Mouse (Mus musculus): ENCODE results near the gene Lrrn4cl. TPM values are rescaled to one million over a fixed set of nuclear protein-coding genes. Genes with fewer than 3 reads are reported as not detected.

Gene Lrrn4cl
- polyA plus RNA-seq, 1 experiment, result 1.5 TPM

DNA sequence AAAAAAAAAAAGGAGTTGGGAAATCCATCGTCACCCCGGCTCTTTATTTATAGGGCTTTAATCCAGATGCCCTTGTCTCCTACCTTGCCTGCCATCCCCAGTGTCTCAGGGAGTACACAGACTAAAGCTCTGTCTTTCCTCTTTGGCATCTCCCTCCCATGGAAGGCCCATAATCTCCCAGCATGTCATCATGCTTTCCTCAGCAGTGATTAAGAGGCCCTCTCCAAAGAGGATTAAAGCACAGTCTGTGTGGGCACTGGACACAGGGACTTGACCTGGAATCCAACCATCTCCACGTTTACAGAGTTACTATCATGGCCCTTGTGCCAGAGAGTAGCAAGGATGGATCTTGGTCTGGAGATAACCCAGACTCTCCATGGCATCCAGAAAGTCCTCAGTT lies 33.0 kb downstream of the Lrrn4cl start, which contains the start of the genes Lbhd1 and Gm49403:
Gene Lbhd1 (plus strand): TSS at position 117 of the 400 bp plus-strand sequence.
Gene Gm49403 (plus strand): TSS at position 315 of the 400 bp plus-strand sequence.
- H3K27ac ChIP-seq (ENCODE audit: insufficient read depth, low read depth, low read length), result no peak within 1 kb of the TSS
- no peaks in the 10 kb centered on the region for H3K27me3 ChIP-seq (replicated peaks; ENCODE audit: control insufficient read depth, insufficient read depth, low read length)
- H3K4me3 ChIP-seq (ENCODE audit: insufficient read depth, low read depth, low read length), result no peak within 1 kb of the TSS
- no peaks in the 10 kb centered on the region for H3K36me3 ChIP-seq (ENCODE audit: control insufficient read depth, insufficient read depth, low read length)
- WGBS, result 80% methylated on average over 3 of the region's 3 CpGs
- DNase-seq, result no peak
- no peak for TF ChIP-seq CTCF (conservative IDR thresholded peaks at IDR 0.05; ENCODE audit: insufficient read depth, insufficient read length, low read depth, low read length)
- no peak for TF ChIP-seq POLR2A (IDR thresholded peaks at IDR 0.05; ENCODE audit: low read depth, low read length)
- H3K4me1 ChIP-seq (ENCODE audit: control insufficient read depth, insufficient read depth, low read length), result peaks cover 4% of the 10 kb centered on the region

- no peaks in the 10 kb centered on the region for H3K27me3 ChIP-seq (replicated peaks; ENCODE audit: control insufficient read depth, insufficient read depth, low read length)
- H3K4me3 ChIP-seq (ENCODE audit: insufficient read depth, low read depth, low read length), result no peak overlapping the region
- H3K36me3 ChIP-seq (ENCODE audit: control insufficient read depth, insufficient read depth, low read length), result peaks cover 3% of the 10 kb centered on the region; the same call in 1 of the 2 replicates
- peaks cover 4% of the 10 kb centered on the region; the same call in 1 of the 2 replicates for H3K4me1 ChIP-seq (ENCODE audit: control insufficient read depth, insufficient read depth, low read length)
- no peak for DNase-seq
- no peak for TF ChIP-seq CTCF (conservative IDR thresholded peaks at IDR 0.05; ENCODE audit: insufficient read depth, insufficient read length, low read depth, low read length)
- H3K27ac ChIP-seq (ENCODE audit: insufficient read depth, low read depth, low read length), result no peak overlapping the region
- WGBS, result 52% methylated on average over 1 of the region's 1 CpGs
Observed at GRCm38 (mm10) chr19:8886916-8887584, 36.5 kb downstream of the Lrrn4cl start.

DNA sequence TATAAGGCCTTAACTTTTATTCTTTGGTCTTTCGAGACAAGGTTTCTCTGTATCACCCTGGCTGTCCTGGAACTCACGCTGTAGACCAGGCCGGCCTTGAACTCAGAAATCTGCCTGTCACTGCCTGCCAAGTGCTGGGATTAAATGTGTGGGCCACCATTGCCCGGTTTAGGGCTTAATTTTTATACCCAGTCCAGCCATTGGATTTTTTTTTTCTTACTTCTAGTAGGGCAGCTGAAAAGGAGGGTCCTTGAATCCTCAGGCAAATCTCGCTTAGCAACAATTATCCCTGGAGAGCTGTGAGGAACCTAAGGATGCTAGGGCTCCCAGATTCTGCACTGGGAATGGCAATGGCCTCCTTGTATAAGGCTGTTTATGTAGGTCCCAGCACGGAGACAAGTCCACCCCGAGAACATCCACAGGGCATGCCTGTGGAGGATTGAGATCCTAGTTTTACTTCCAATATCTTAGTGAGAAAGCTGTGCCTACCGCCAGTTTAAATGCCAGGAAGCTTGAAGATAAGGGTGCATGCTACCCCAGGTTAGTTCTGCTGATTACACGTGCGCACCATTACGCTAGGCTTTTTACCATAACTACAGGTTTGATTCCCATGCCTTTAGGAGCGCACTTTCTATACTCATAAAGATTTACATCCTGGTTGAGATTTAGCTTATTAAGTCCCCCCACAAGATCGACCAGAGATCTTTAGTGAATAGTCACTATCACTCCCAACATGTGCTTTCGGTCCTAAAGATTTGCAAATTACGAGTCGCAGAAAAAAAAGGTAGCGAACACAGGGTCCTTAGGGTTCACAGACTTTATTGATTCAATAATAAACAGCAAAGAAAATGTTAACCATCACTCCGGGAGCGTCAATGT lies 37.3 kb downstream of the Lrrn4cl start:
- Histone ChIP-seq H3K36me3 (ENCODE audit: control insufficient read depth, insufficient read depth, low read length) (peaks cover 3% of the 10 kb centered on the region; the same call in 1 of the 2 replicates), H3K27ac (ENCODE audit: insufficient read depth, low read depth, low read length) (peak overlapping the region; percentile 47), H3K4me1 (ENCODE audit: control insufficient read depth, insufficient read depth, low read length) (peaks cover 4% of the 10 kb centered on the region; the same call in 1 of the 2 replicates), H3K27me3 (replicated peaks; ENCODE audit: control insufficient read depth, insufficient read depth, low read length) (no peaks in the 10 kb centered on the region), H3K4me3 (ENCODE audit: insufficient read depth, low read depth, low read length) (peak overlapping the region; percentile 75)
- no peak for DNase-seq
- WGBS, result 27% methylated on average over 19 of the region's 19 CpGs
- no peak for TF ChIP-seq CTCF (conservative IDR thresholded peaks at IDR 0.05; ENCODE audit: insufficient read depth, insufficient read length, low read depth, low read length)
- TF ChIP-seq POLR2A (IDR thresholded peaks at IDR 0.05; ENCODE audit: low read depth, low read length), result no peak

DNA sequence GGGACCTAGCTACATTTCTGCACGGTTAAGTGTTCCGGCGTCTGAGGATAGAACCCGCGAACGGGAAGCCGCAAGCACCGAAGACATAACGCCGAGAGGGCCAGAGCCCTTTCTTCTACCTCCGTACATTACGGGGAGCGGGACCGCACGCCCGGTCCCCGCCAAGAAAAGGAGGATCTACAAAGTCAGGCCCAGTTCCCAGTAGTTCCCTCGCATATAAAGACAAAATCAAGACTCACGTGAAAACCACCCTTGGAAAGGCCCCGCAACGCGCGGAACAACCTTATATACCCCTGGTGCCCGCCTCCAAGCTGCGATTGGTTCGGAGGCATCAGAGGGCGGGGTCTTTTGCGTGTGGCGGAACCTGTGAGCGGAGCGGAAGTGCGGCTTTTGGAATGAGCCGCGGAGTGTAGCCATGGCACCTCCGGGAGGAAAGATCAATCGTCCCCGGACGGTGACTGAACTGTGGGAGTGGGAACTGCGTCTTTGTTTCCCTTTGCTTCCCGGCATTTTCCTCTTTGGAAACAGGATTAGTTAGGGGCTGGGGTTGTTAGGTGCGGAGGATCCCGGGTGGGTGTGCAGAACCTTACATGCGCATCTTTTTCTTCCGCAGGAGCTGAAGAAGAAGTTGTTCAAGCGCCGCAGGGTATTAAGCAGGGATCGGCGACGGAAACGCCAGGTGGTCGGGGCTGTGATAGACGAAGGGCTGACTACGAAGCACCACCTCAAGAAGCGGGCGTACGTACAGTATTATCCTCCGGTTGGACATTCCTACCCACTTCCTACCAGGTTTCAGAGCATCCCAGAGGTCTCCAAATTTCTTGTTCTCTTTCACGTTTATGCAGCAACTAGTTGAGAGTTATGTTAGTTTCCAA lies 38.2 kb downstream of the Lrrn4cl start, which contains the start of the genes 1810009A15Rik and Gm49416:
Gene 1810009A15Rik (plus strand): TSS at position 343 of the 875 bp plus-strand sequence.
Gene Gm49416 (plus strand): TSS at position 416 of the 875 bp plus-strand sequence.
- WGBS, result under 1% methylated on average over 58 of the region's 58 CpGs
- peak within 1 kb of the TSS; percentile 75 for H3K4me3 ChIP-seq (ENCODE audit: insufficient read depth, low read depth, low read length)
- peaks cover 4% of the 10 kb centered on the region; the same call in 1 of the 2 replicates for H3K4me1 ChIP-seq (ENCODE audit: control insufficient read depth, insufficient read depth, low read length)
- TF ChIP-seq CTCF (conservative IDR thresholded peaks at IDR 0.05; ENCODE audit: insufficient read depth, insufficient read length, low read depth, low read length), result no peak
- peak; percentile 83 for TF ChIP-seq POLR2A (IDR thresholded peaks at IDR 0.05; ENCODE audit: low read depth, low read length)
- peak; percentile 97 for DNase-seq
- H3K27me3 ChIP-seq (replicated peaks; ENCODE audit: control insufficient read depth, insufficient read depth, low read length), result no peaks in the 10 kb centered on the region
- H3K27ac ChIP-seq (ENCODE audit: insufficient read depth, low read depth, low read length), result peak within 1 kb of the TSS; percentile 47
- peaks cover 3% of the 10 kb centered on the region; the same call in 1 of the 2 replicates for H3K36me3 ChIP-seq (ENCODE audit: control insufficient read depth, insufficient read depth, low read length)

GRCm38 (mm10) chr19:8892829-8893766 lies 42.5 kb downstream of the Lrrn4cl start, which contains the start of gene Ints5:
Gene Ints5, plus strand, starts transcription at chr19:8893005.
- H3K4me1 ChIP-seq (ENCODE audit: control insufficient read depth, insufficient read depth, low read length), result no peaks in the 10 kb centered on the region
- WGBS, result 2% methylated on average over 54 of the region's 54 CpGs
- H3K36me3 ChIP-seq (ENCODE audit: control insufficient read depth, insufficient read depth, low read length), result peaks cover 3% of the 10 kb centered on the region
- no peaks in the 10 kb centered on the region for H3K27me3 ChIP-seq (replicated peaks; ENCODE audit: control insufficient read depth, insufficient read depth, low read length)
- H3K4me3 ChIP-seq (ENCODE audit: insufficient read depth, low read depth, low read length), result peak within 1 kb of the TSS; percentile 88
- DNase-seq, result peak; percentile 91
- no peak for TF ChIP-seq CTCF (conservative IDR thresholded peaks at IDR 0.05; ENCODE audit: insufficient read depth, insufficient read length, low read depth, low read length)
- TF ChIP-seq POLR2A (IDR thresholded peaks at IDR 0.05; ENCODE audit: low read depth, low read length), result peak; percentile 75
- H3K27ac ChIP-seq (ENCODE audit: insufficient read depth, low read depth, low read length), result peak within 1 kb of the TSS; percentile 30; the same call in 1 of the 2 replicates

Data from kidney, adult 2 months (tissue).